Mouse (Mus musculus) Patski (cell line): ENCODE measurements at regions not wholly inside any gene's neighbourhood (a gene's known extent, or its start where the extent isn't known, plus 50 kb on each side); places are given as distances from the start of the nearest gene placed in this dataset.

ENCODE experiments used
- ATAC-seq: fragments of 100-300 bp; one replicate; pipeline ENCODE4 v1.8.0; 2021
- CTCF ChIA-PET: fragments of 350-600 bp; sonication (Branson Sonifier 250); formaldehyde crosslinking; loops from one replicate; lab custom pipeline; 2022; ENCODE audit warnings: inconsistent platforms; lab: Charles Lee
- POLR2A ChIA-PET: fragments of 350-600 bp; sonication (Branson Sonifier 250); formaldehyde crosslinking; loops from one replicate; lab custom pipeline; 2022; ENCODE audit warnings: antibody characterized with exemption, inconsistent platforms; lab: Charles Lee
- DNase-seq: peaks from one replicate; pipeline ENCODE4 v3.0.0-alpha.2; 2011; ENCODE audit warnings: low read depth, low spot score
- H3K27me3 ChIP-seq: fragments of 371-371 bp; one replicate; pipeline ENCODE4 v1.5.1; 2021
- CTCF ChIP-seq: fragments of 100-300 bp; IDR thresholded peaks from one replicate; pipeline ENCODE4 v1.5.1; 2021
- in situ Hi-C: fragments of 300-500 bp; cut with MboI; formaldehyde crosslinking; loops from 3 replicates; pipeline ENCODE4 v1.11.1; 2018; ENCODE audit warnings: low pct_unique_long_range_greater_than_20kb, mixed read lengths

- ChIA-PET CTCF (interaction anchor here (1.1 kb wide), 1 partner anchor 15 kb away, joined by 3 read pairs; no protein-coding TSS in a partner anchor), POLR2A (no interaction called here)
- in situ Hi-C loops, result no loop called here
- TF ChIP-seq CTCF, result no peak
- H3K27me3 ChIP-seq, result no peaks in the 10 kb centered on the region
- ATAC-seq, result no peak
- DNase-seq, result no peak
Measured at GRCm38 (mm10) chr6:6745394-6745793, 117.7 kb upstream of the Dlx6 start.

DNA sequence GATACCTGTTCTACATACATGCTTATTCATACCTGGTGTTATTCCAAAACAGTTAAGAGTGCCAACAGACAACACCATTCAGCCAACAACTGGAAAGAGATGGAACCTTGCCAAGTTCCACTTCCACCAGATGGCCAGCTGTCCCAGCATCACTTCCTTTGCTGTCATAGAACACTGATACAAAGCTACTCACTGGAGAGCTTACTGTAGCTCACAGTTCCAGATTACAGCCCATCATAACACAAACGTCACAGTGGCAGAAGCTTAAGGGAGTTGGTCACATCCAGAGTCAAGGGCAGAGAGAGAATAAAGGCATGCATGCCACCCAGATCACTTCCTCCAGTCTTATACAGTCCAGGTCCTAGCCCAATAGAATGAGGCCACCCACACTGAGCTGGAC lies 84.0 kb upstream of the Dlx6 start:
- TF ChIP-seq CTCF, result no peak
- ChIA-PET POLR2A (interaction anchor here (0.7 to 1.1 kb wide), 2 partner anchors 17 to 24 kb away, joined by 3 read pairs; no protein-coding TSS in a partner anchor), CTCF (interaction anchor here (0.9 kb wide), 1 partner anchor 13 kb away, joined by 3 read pairs; no protein-coding TSS in a partner anchor)
- peaks cover 11% of the 10 kb centered on the region for H3K27me3 ChIP-seq
- in situ Hi-C loops, result no loop called here
- DNase-seq (no peak), ATAC-seq (no peak)

- no peak for TF ChIP-seq CTCF
- DNase-seq (no peak), ATAC-seq (no peak)
- ChIA-PET CTCF (no interaction called here), POLR2A (no interaction called here)
- peaks cover 5% of the 10 kb centered on the region for H3K27me3 ChIP-seq
- in situ Hi-C loops, result no loop called here
Measured at GRCm38 (mm10) chr6:6781556-6781955, 81.6 kb upstream of the Dlx6 start.

- in situ Hi-C loops, result no loop called here
- no peak for TF ChIP-seq CTCF
- ChIA-PET CTCF (no interaction called here), POLR2A (no interaction called here)
- H3K27me3 ChIP-seq, result peaks cover 5% of the 10 kb centered on the region
- DNase-seq, result no peak
- ATAC-seq, result no peak
Measured at GRCm38 (mm10) chr6:6785939-6786490, 77.1 kb upstream of the Dlx6 start.

DNA sequence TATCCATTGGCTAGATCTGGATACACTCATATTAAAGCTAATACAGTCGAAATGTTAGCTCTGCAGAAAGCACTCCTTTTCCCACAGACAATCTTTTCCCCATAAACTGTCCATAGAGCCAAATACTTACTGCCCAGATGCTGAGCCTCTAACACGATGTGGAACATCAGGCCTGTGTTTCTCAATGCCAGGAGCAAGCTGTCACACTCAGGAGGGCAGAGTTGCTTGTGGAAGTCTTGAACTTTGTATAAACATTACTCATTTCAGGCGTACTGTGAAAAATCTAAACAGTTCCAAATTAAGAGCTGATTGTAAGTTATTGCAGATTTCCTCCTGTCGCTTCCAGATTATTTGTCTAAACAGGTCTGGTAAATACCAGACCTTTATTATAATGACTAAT lies 75.6 kb upstream of the Dlx6 start:
- DNase-seq (no peak), ATAC-seq (no peak)
- POLR2A ChIA-PET, result no interaction called here
- in situ Hi-C loops, result no loop called here
- TF ChIP-seq CTCF, result no peak
- CTCF ChIA-PET, result interaction anchor here (1.4 kb wide), 1 partner anchor 10 kb away, joined by 4 read pairs; no protein-coding TSS in a partner anchor
- peaks cover 5% of the 10 kb centered on the region for H3K27me3 ChIP-seq

GRCm38 (mm10) chr6:6794320-6795018 lies 68.7 kb upstream of the Dlx6 start:
- ATAC-seq, result no peak
- ChIA-PET POLR2A (no interaction called here), CTCF (no interaction called here)
- peaks cover 7% of the 10 kb centered on the region for H3K27me3 ChIP-seq
- no peak for TF ChIP-seq CTCF
- no peak for DNase-seq
- in situ Hi-C loops, result no loop called here

DNA sequence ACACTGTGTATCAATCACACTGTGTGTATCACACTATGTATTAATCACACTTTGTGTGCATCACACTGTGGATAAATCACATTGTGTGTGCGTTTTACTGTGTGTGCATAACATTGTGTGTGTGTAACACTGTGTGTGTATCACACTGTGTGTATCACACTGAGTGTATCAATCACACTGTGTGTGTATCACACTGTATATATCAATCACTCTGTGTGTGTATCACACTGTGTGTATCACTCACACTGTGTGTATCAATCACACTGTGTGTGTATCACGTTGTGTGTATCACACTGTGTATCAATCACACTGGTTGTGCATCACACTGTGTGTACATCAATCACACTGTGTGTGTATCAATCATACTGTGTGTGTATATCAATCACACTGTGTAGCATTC lies 62.8 kb upstream of the Dlx6 start:
- ChIA-PET CTCF (interaction anchor here (1.5 kb wide), 1 partner anchor 10 kb away, joined by 3 read pairs; no protein-coding TSS in a partner anchor), POLR2A (no interaction called here)
- in situ Hi-C loops, result no loop called here
- H3K27me3 ChIP-seq, result peaks cover 7% of the 10 kb centered on the region
- DNase-seq, result no peak
- ATAC-seq, result no peak
- TF ChIP-seq CTCF, result no peak

GRCm38 (mm10) chr6:6801563-6802259 lies 61.4 kb upstream of the Dlx6 start:
- TF ChIP-seq CTCF, result no peak
- POLR2A ChIA-PET, result no interaction called here
- CTCF ChIA-PET, result interaction anchor here (1.0 to 1.8 kb wide), 2 partner anchors 12 to 20 kb away, joined by 4 to 5 read pairs; no protein-coding TSS in a partner anchor
- peaks cover 3% of the 10 kb centered on the region for H3K27me3 ChIP-seq
- ATAC-seq (peak; percentile 60), DNase-seq (peak; percentile 39)
- in situ Hi-C loops, result no loop called here
